Mouse (Mus musculus) myocyte (in vitro differentiated cells): ENCODE data around the gene Cldn4. TPM values are rescaled to one million over a fixed set of nuclear protein-coding genes. Genes with fewer than 3 reads are reported as not detected.

Source experiments
- H3K27me3 ChIP-seq: one replicate; pipeline ENCODE4 v1.6.1; 2011; ENCODE audit not compliant: control insufficient read depth, insufficient read depth, insufficient read length
- H3K36me3 ChIP-seq: one replicate; pipeline ENCODE4 v1.6.1; 2011; ENCODE audit not compliant: control insufficient read depth, insufficient read depth
- H3K4me2 ChIP-seq: one replicate; pipeline ENCODE4 v1.6.1; 2011; ENCODE audit warnings: low read depth, control low read depth
- H3K4me3 ChIP-seq: one replicate; pipeline ENCODE4 v1.5.1; 2011; ENCODE audit warnings: mild to moderate bottlenecking, control low read depth, moderate library complexity
- H3K79me2 ChIP-seq: one replicate; pipeline ENCODE4 v1.6.1; 2011; ENCODE audit not compliant: control insufficient read depth, insufficient read depth
- H3ac ChIP-seq: one replicate; pipeline ENCODE4 v1.6.1; 2011; ENCODE audit not compliant: control insufficient read depth, insufficient read length
- CEBPB ChIP-seq: IDR thresholded peaks from 2 replicates; pipeline ENCODE4 v1.6.1; 2011; ENCODE audit warnings: mild to moderate bottlenecking, moderate library complexity; ENCODE audit not compliant: poor library complexity, insufficient read depth, severe bottlenecking
- E2F4 ChIP-seq: IDR thresholded peaks from one replicate; pipeline ENCODE4 v1.6.1; 2011; ENCODE audit warnings: mild to moderate bottlenecking, control low read depth, moderate library complexity; ENCODE audit not compliant: insufficient read depth
- MAX ChIP-seq: IDR thresholded peaks from one replicate; pipeline ENCODE4 v1.6.1; 2011; ENCODE audit warnings: low read depth, mild to moderate bottlenecking, control low read depth
- MYOD1 ChIP-seq, 3 experiments: IDR thresholded peaks; one replicate each; pipeline ENCODE4 v1.6.1; 2011; ENCODE audit warnings: control low read depth in 2 of 3, low read depth in 2 of 3, mild to moderate bottlenecking in 2 of 3, moderate library complexity in 1 of 3; ENCODE audit not compliant: insufficient read length in 2 of 3, control insufficient read depth in 1 of 3
- MYOG ChIP-seq, 3 experiments: IDR thresholded peaks; one replicate each; pipeline ENCODE4 v1.6.1; 2011; ENCODE audit warnings: control low read depth in 2 of 3, low read depth in 2 of 3, mild to moderate bottlenecking in 2 of 3; ENCODE audit not compliant: insufficient read length in 2 of 3, control insufficient read depth in 1 of 3, insufficient read depth in 1 of 3
- POLR2A ChIP-seq: IDR thresholded peaks from one replicate; pipeline ENCODE4 v1.6.1; 2011; ENCODE audit warnings: low read depth, mild to moderate bottlenecking, control low read depth, moderate library complexity; ENCODE audit not compliant: insufficient read length
- POLR2AphosphoS2 ChIP-seq: IDR thresholded peaks from one replicate; pipeline ENCODE4 v1.6.1; 2011; ENCODE audit warnings: low read depth, control low read depth; ENCODE audit not compliant: insufficient read length
- REST ChIP-seq: IDR thresholded peaks from one replicate; pipeline ENCODE4 v1.6.1; 2011; ENCODE audit warnings: mild to moderate bottlenecking, control low read depth, moderate library complexity; ENCODE audit not compliant: insufficient read depth, insufficient read length
- SRF ChIP-seq: IDR thresholded peaks from one replicate; pipeline ENCODE4 v1.6.1; 2011; ENCODE audit warnings: low read depth; ENCODE audit not compliant: control insufficient read depth, insufficient read length
- TCF12 ChIP-seq: IDR thresholded peaks from one replicate; pipeline ENCODE4 v1.6.1; 2011; ENCODE audit warnings: mild to moderate bottlenecking, control low read depth; ENCODE audit not compliant: poor library complexity, insufficient read depth, severe bottlenecking
- TCF3 ChIP-seq: IDR thresholded peaks from one replicate; pipeline ENCODE4 v1.6.1; 2011; ENCODE audit warnings: low read depth, control low read depth; ENCODE audit not compliant: insufficient read length
- USF1 ChIP-seq: IDR thresholded peaks from one replicate; pipeline ENCODE4 v1.6.1; 2011; ENCODE audit warnings: low read depth, mild to moderate bottlenecking, control low read depth, moderate library complexity
- polyA plus RNA-seq: library from polyadenylated mRNA; unstranded; fragments of >200 nt; fragmentation: generic; extraction: Trizol; gene quantifications from one replicate; pipeline ENCODE4 v1.2.1, GENCODE M21; 2012; ENCODE audit warnings: missing spikeins

The Cldn4 gene
- polyA plus RNA-seq, 1 experiment = not detected

GRCm38 (mm10) chr5:134932179-134932902 is 14.4 kb downstream of the Cldn4 start, which contains the start of gene Mettl27:
TSS of gene Mettl27 (plus strand) at chr5:134932368.
- peak within 1 kb of the TSS; percentile 55 for H3ac ChIP-seq
- no peaks in the 10 kb centered on the region for H3K36me3 ChIP-seq
- peak within 1 kb of the TSS; percentile 69 for H3K4me3 ChIP-seq
- no peaks in the 10 kb centered on the region for H3K79me2 ChIP-seq
- no peaks in the 10 kb centered on the region for H3K27me3 ChIP-seq
- peak within 1 kb of the TSS; percentile 89 for H3K4me2 ChIP-seq
- TF ChIP-seq POLR2A (peak; percentile 45), USF1 (peak; percentile 81), TCF3 (no peak), POLR2AphosphoS2 (no peak)

- Histone ChIP-seq H3K79me2 (no peaks in the 10 kb centered on the region), H3K4me3 (no peak overlapping the region), H3K4me2 (no peak overlapping the region), H3K27me3 (no peaks in the 10 kb centered on the region), H3ac (no peak overlapping the region), H3K36me3 (no peaks in the 10 kb centered on the region)
- no peak for TF ChIP-seq CEBPB
- TF ChIP-seq MYOD1 (IDR thresholded peaks at IDR 0.05; ENCODE audit: control insufficient read depth in 1 of 3, insufficient read length in 2 of 3, low read depth in 2 of 3) = no peak
- TF ChIP-seq E2F4 = no peak
- TF ChIP-seq TCF12 = no peak
- no peak for TF ChIP-seq MYOG (IDR thresholded peaks at IDR 0.05; ENCODE audit: control insufficient read depth in 1 of 3, insufficient read depth in 1 of 3, insufficient read length in 2 of 3, low read depth in 2 of 3)
- TF ChIP-seq SRF = no peak
- no peak for TF ChIP-seq REST
These were observed 16.7 kb downstream of the Cldn4 start for GRCm38 (mm10) chr5:134929988-134930387.

GRCm38 (mm10) chr5:134926726-134927125 is 20.0 kb downstream of the Cldn4 start:
- TF ChIP-seq MAX (no peak), CEBPB (no peak), MYOD1 (IDR thresholded peaks at IDR 0.05; ENCODE audit: control insufficient read depth in 1 of 3, insufficient read length in 2 of 3, low read depth in 2 of 3) (no peak), E2F4 (no peak), MYOG (IDR thresholded peaks at IDR 0.05; ENCODE audit: control insufficient read depth in 1 of 3, insufficient read depth in 1 of 3, insufficient read length in 2 of 3, low read depth in 2 of 3) (no peak), REST (no peak), POLR2A (no peak), SRF (no peak), TCF3 (no peak), POLR2AphosphoS2 (no peak)
- no peak overlapping the region for H3ac ChIP-seq
- H3K79me2 ChIP-seq = no peaks in the 10 kb centered on the region
- no peak overlapping the region for H3K4me3 ChIP-seq
- no peak overlapping the region for H3K4me2 ChIP-seq
- H3K36me3 ChIP-seq = no peaks in the 10 kb centered on the region
- peaks cover 7% of the 10 kb centered on the region for H3K27me3 ChIP-seq

- Histone ChIP-seq H3K36me3 (no peaks in the 10 kb centered on the region), H3K27me3 (peaks cover 7% of the 10 kb centered on the region), H3K4me2 (no peak overlapping the region), H3K4me3 (no peak overlapping the region), H3ac (no peak overlapping the region), H3K79me2 (no peaks in the 10 kb centered on the region)
- TF ChIP-seq REST (no peak), USF1 (no peak), MAX (no peak), POLR2AphosphoS2 (no peak), POLR2A (no peak), TCF3 (no peak), TCF12 (no peak), MYOG (IDR thresholded peaks at IDR 0.05; ENCODE audit: control insufficient read depth in 1 of 3, insufficient read depth in 1 of 3, insufficient read length in 2 of 3, low read depth in 2 of 3) (no peak), CEBPB (no peak), E2F4 (no peak), SRF (no peak)
These were observed 23.6 kb downstream of the Cldn4 start for GRCm38 (mm10) chr5:134923141-134923540.

- Histone ChIP-seq H3K4me2 (no peak overlapping the region), H3K4me3 (no peak overlapping the region), H3K79me2 (no peaks in the 10 kb centered on the region), H3ac (no peak overlapping the region), H3K36me3 (no peaks in the 10 kb centered on the region), H3K27me3 (peaks cover 7% of the 10 kb centered on the region)
- TF ChIP-seq CEBPB (no peak), MYOD1 (IDR thresholded peaks at IDR 0.05; ENCODE audit: control insufficient read depth in 1 of 3, insufficient read length in 2 of 3, low read depth in 2 of 3) (no peak), USF1 (no peak), POLR2A (no peak), TCF12 (no peak)
These were observed 25.6 kb downstream of the Cldn4 start for GRCm38 (mm10) chr5:134921106-134921505.
